Mouse (Mus musculus) heart, postnatal 25 days (tissue): Measurements from ENCODE around the gene Zbtb22. TPM values are rescaled to one million over a fixed set of nuclear protein-coding genes. Genes with fewer than 3 reads are reported as not detected.

ENCODE experiments used
- DNase-seq: peaks from one replicate; pipeline ENCODE4 v3.0.0; 2022; ENCODE audit warnings: low spot score
- intact Hi-C: fragments of 180-260 bp; cut with DNase I; formaldehyde crosslinking; loops from one replicate; pipeline ENCODE4 v1.15.1; 2025
- microRNA-seq: library from miRNA; unstranded; fragments of <30 nt; microRNA quantifications from one replicate; pipeline ENCODE4 v1.2.0, GENCODE M21; 2022
- total RNA-seq, 2 experiments: library from RNA; stranded (reverse); gene quantifications; 2 replicates each; pipeline ENCODE4 v1.2.3; 2021

Gene Zbtb22
- total RNA-seq, 2 experiments from 2014 or later, result 15.5 to 19.4 TPM

GRCm38 (mm10) chr17:33956336-33956735 lies 40.6 kb downstream of the Zbtb22 start:
- intact Hi-C loops, result loop anchor here (5.0 kb wide), 1 partner anchor 1396 kb away; no protein-coding TSS in a partner anchor
- no peak for DNase-seq

DNA sequence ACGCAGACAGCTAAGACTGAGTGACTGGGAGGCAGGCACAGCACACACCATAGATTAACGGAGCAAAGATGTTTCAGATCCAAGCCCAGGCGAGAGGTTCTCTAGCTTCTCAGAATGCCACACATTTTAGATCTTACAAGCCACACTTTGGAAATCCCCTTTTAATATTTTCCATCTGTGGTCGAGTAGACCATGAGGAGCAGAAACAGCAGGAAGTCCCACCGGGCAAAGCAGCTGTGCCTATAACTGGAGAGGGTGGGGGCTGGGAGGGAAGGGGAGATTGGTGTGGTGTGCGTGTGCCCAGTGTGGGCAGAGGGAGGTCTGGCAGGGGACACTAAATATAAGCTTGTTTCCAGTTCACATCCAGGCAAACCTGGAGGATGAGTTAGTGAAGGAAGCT lies 41.8 kb downstream of the Zbtb22 start:
- no peak for DNase-seq
- intact Hi-C loops, result loop anchor here (1.0 to 5.0 kb wide), 2 partner anchors 64 to 1395 kb away; no protein-coding TSS in a partner anchor

DNA sequence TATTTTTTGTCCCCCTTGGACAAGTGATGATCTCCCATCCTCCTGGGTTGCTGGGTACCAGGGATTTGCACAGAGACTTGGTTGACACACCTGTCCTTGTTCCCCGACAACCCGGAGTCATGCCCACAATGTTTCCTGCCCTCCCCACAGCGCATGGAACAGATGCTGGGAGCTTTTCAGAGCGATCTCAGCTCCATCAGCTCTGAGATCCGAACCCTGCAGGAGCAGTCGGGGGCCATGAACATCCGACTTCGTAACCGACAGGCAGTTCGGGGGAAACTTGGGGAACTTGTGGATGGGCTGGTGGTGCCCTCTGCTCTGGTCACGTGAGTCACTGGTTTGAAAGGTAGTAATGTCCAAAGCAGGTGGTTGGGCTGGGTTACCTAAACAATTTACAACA lies 42.7 kb downstream of the Zbtb22 start:
- no peak for DNase-seq
- intact Hi-C loops, result loop anchor here (5.0 kb wide), 1 partner anchor 1394 kb away; no protein-coding TSS in a partner anchor

- intact Hi-C loops, result loop anchor here (5.0 kb wide), 1 partner anchor 1393 kb away; no protein-coding TSS in a partner anchor
Measured at GRCm38 (mm10) chr17:33959135-33959534, 43.4 kb downstream of the Zbtb22 start.

DNA sequence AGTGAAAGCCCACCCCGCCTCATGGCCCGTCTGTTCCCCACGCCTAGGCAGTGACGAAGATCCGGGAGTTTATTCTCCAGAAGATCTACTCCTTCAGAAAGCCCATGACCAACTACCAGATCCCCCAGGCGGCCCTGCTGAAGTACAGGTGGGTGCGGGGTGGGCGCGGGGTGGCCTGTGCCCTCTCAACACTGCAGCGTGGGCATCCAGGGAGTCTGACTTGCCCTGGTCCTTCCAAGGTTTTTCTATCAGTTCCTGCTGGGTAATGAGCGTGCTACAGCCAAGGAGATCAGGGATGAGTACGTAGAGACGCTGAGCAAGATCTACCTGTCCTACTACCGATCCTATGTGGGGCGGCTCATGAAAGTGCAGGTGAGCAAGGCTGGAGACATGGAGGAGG lies 44.2 kb downstream of the Zbtb22 start:
- intact Hi-C loops, result loop anchor here (2.0 to 5.0 kb wide), 2 partner anchors 1345 to 1392 kb away; no protein-coding TSS in a partner anchor
- no peak for DNase-seq

More at GRCm38 (mm10) chr17:33959135-33959534, 43.4 kb downstream of the Zbtb22 start:
- DNase-seq, result no peak

DNA sequence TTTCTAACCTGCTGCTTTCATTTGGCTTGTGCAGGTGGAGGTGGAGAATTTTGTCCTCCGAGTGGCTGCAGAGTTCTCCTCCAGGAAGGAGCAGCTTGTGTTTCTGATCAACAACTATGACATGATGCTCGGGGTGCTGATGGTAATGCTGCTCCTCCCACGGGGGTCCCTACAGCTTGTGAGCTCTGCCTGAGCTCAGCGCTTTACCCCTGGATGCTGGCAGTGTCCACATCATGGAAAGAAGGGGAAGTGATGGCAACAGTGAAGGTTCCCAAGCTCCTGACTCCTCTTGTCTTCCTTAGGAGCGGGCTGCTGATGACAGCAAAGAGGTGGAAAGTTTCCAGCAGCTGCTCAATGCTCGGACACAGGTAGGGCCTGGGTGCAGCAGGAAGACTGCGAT lies 47.2 kb downstream of the Zbtb22 start:
- intact Hi-C loops, result no loop called here
- DNase-seq, result no peak

- no peak for DNase-seq
- intact Hi-C loops, result no loop called here
Measured at GRCm38 (mm10) chr17:33965082-33965845, 49.6 kb downstream of the Zbtb22 start.

DNA sequence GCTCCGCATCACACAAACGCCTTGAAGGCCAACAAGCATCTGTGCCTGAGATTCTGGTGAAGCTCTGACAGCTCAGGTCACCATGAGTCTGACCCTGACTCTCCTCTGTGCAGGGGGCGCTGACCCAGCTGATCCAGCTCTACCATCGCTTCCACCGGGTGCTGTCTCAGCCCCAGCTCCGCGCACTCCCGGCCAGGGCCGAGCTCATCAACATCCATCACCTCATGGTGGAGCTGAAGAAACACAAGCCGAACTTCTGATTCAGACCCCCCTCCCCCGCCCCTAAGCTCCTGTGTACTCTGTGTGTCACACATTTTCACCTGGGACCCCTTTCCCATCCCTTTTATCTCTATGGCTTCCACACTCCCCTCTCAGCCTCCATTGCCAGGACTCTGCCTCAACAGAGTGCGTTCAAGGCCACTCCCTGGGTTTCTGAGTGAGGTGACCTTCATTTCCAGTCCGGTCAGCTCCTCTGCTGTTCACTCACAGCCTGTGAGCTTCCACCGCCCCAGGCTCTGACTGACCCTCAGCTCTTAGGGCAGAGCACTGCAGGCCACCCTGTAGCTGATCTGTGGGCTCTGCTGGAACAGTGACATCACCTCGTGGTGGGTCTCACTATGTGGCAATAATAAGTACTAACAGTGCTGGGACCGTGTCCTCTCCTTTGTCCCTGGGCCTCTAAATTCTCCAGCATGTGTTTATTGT lies 50.3 kb downstream of the Zbtb22 start:
- intact Hi-C loops, result loop anchor here (1.0 kb wide), 1 partner anchor 1336 kb away; no protein-coding TSS in a partner anchor
- DNase-seq, result no peak

GRCm38 (mm10) chr17:33968489-33968888 lies 52.8 kb downstream of the Zbtb22 start:
- intact Hi-C loops, result loop anchor here (2.0 kb wide), 1 partner anchor 14 kb away; no protein-coding TSS in a partner anchor

More at GRCm38 (mm10) chr17:33968489-33968888, 52.8 kb downstream of the Zbtb22 start:
- DNase-seq, result peak; percentile 43

Small RNA genes within 50 kb of the gene (microRNA-seq; reads per million reads assigned to microRNA genes)
- gene Gm27740, result not detected

Other genes with a start within 250 kb of the Zbtb22 start
- gene Hnrnpm, start 229.0 kb upstream of the Zbtb22 start, total RNA-seq, result 100 to 1,000 TPM in 1 of 2 experiments, 10 to 100 TPM in 1; 89.2 to 106 TPM
- gene March2, start 197.2 kb upstream of the Zbtb22 start, total RNA-seq, result 100 to 1,000 TPM; 143 to 160 TPM
- gene Rab11b, start 155.4 kb upstream of the Zbtb22 start, total RNA-seq, result 100 to 1,000 TPM; 239 to 261 TPM
- 10 to 100 TPM in 1 of 2 experiments, 1 to 10 TPM in 1; 8.4 to 21.7 TPM for gene Angptl4, start 134.1 kb upstream of the Zbtb22 start, total RNA-seq
- gene Kank3, start 105.4 kb upstream of the Zbtb22 start, total RNA-seq, result 10 to 100 TPM; 55.0 to 69.3 TPM
- 100 to 1,000 TPM; 707 to 763 TPM for gene Rps28, start 91.3 kb upstream of the Zbtb22 start, total RNA-seq
- 100 to 1,000 TPM; 599 to 648 TPM for gene Ndufa7, start 91.3 kb upstream of the Zbtb22 start, total RNA-seq
- 10 to 100 TPM; 30.6 to 31.9 TPM for gene Cd320, start 72.8 kb upstream of the Zbtb22 start, total RNA-seq
- not detected for gene Gm7029, start 42.1 kb upstream of the Zbtb22 start, total RNA-seq
- 1 to 10 TPM; 1.4 to 1.8 TPM for gene Kifc1, start 25.2 kb upstream of the Zbtb22 start, total RNA-seq
- not detected for gene Platr17, start 10.8 kb upstream of the Zbtb22 start, total RNA-seq
- 10 to 100 TPM; 14.3 to 17.5 TPM for gene Daxx, start 6.5 kb upstream of the Zbtb22 start, total RNA-seq
- gene Tapbp, start within 50 bp of the Zbtb22 start, total RNA-seq, result 100 to 1,000 TPM in 1 of 2 experiments, 10 to 100 TPM in 1; 93.5 to 104 TPM
- gene Rgl2, start 13.6 kb downstream of the Zbtb22 start, total RNA-seq, result 10 to 100 TPM; 38.2 to 44.6 TPM
- 10 to 100 TPM; 70.7 to 77.3 TPM for gene Pfdn6, start 24.4 kb downstream of the Zbtb22 start, total RNA-seq
- gene Wdr46, start 24.8 kb downstream of the Zbtb22 start, total RNA-seq, result 10 to 100 TPM in 1 of 2 experiments, 1 to 10 TPM in 1; 9.3 to 10.2 TPM
- gene B3galt4, start 35.6 kb downstream of the Zbtb22 start, total RNA-seq, result 1 to 10 TPM; 1.7 to 1.9 TPM
- gene Vps52, start 39.9 kb downstream of the Zbtb22 start, total RNA-seq, result 10 to 100 TPM; 39.2 to 39.4 TPM
- 100 to 1,000 TPM; 408 to 435 TPM for gene Rps18, start 40.1 kb downstream of the Zbtb22 start, total RNA-seq
- 10 to 100 TPM; 59.9 to 88.2 TPM for gene H2-K1, start 84.4 kb downstream of the Zbtb22 start, total RNA-seq
- gene Ring1, start 108.8 kb downstream of the Zbtb22 start, total RNA-seq, result 10 to 100 TPM; 12.6 to 13.2 TPM
- 100 to 1,000 TPM in 1 of 2 experiments, 10 to 100 TPM in 1; 98.1 to 100 TPM for gene H2-Ke6, start 112.2 kb downstream of the Zbtb22 start, total RNA-seq
- 10 to 100 TPM; 60.4 to 61.3 TPM for gene Slc39a7, start 115.8 kb downstream of the Zbtb22 start, total RNA-seq
- gene Rxrb, start 115.9 kb downstream of the Zbtb22 start, total RNA-seq, result 10 to 100 TPM; 40.5 to 42.1 TPM
- gene Col11a2, start 123.5 kb downstream of the Zbtb22 start, total RNA-seq, result 1 to 10 TPM; 1.1 to 2.2 TPM
- not detected for gene H2-Oa, start 176.4 kb downstream of the Zbtb22 start, total RNA-seq
- gene H2-DMa, start 203.6 kb downstream of the Zbtb22 start, total RNA-seq, result 1 to 10 TPM; 3.7 to 4.5 TPM
- 10 to 100 TPM; 72.9 to 75.8 TPM for gene Brd2, start 206.7 kb downstream of the Zbtb22 start, total RNA-seq
- 1 to 10 TPM in 1 of 2 experiments, under 1 TPM in 1; 0.91 to 1.6 TPM for gene H2-DMb2, start 227.4 kb downstream of the Zbtb22 start, total RNA-seq
- gene H2-DMb1, start 237.2 kb downstream of the Zbtb22 start, total RNA-seq, result 1 to 10 TPM; 1.1 to 1.3 TPM